Mouse (Mus musculus): ENCODE measurements around the gene Pfdn6. TPM values are rescaled to one million over a fixed set of nuclear protein-coding genes. Genes with fewer than 3 reads are reported as not detected.
A peak's percentile ranks its signal among the peaks of the same experiment; 100 is the strongest.
"Not testable (repeated sequence)": the region's sequence is repeated elsewhere in the genome, so short reads cannot be mapped to it uniquely, and the experiment has no call there.

Gene Pfdn6
- polyA plus RNA-seq, 1 experiment from 2014 or later = 184 TPM

DNA sequence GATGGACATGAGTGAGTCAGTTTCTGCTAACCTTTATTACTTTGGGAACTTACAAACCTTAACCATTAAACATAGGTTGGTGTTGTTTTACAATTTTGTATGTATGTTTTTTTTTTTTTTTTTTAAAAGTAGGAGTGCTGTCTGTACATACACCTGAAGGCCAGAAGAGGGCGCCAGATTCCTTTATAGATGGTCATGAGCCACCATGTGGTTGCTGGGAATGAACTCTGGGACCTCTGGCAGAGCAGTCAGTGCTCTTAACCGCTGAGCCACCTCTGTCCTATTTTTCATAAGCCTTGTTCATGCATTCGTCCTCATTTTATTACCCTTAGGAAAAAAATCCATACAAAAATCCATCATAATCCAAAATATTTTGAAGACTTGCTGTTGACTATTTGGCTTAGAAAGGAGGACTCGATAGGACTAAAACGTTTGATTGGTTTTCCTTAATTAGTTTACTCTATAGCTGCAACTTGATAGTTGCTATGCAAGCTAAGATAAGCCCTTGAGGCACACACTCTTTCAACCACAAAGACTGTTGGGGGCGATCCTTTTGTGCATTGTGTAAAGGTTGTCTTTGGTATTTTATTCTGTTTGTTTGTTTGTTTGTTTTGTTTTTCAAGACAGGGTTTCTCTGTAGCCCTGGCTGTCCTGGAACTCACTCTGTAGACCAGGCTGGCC, 42.9 kb downstream of the Pfdn6 start:
- Histone ChIP-seq H3K4me1 (no peaks in the 10 kb centered on the region), H3K36me3 (no peaks in the 10 kb centered on the region), H3K27ac (no peak overlapping the region), H3K4me2 (replicated peaks) (no peak overlapping the region), H3K27me3 (replicated peaks) (no peaks in the 10 kb centered on the region), H3K9me3 (no peaks in the 10 kb centered on the region), H3K9ac (no peak overlapping the region), H3K4me3 (no peak overlapping the region)
- ATAC-seq (ENCODE audit: low FRiP score, low read depth) = no peak
- 44% methylated on average over 6 of the region's 6 CpGs for WGBS

DNA sequence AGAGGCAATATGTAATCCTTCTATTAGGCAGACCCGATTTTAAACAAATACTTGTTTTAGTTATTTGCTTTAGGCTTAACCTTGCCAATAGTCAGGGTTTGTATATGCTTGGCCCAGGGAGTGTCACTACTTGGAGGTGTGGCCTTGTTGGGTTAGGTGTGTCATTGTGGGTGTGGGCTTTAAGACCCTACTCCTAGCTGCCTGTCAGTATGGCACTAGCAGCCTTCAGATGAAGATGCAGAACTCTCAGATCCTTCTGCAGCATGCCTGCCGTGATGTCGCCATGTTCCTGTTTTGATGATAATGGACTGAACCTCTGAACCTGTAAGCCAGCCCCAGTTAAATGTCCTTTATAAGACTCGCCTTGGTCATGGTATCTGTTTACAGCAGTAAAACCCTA, 47.1 kb downstream of the Pfdn6 start:
- H3K4me1 ChIP-seq; H3K9me3 ChIP-seq; H3K4me2 ChIP-seq (replicated peaks); H3K36me3 ChIP-seq; H3K4me3 ChIP-seq; H3K27me3 ChIP-seq (replicated peaks); H3K27ac ChIP-seq; ATAC-seq (ENCODE audit: low FRiP score, low read depth); H3K9ac ChIP-seq: not testable (repeated sequence)
- WGBS = 79% methylated on average over 4 of the region's 4 CpGs

DNA sequence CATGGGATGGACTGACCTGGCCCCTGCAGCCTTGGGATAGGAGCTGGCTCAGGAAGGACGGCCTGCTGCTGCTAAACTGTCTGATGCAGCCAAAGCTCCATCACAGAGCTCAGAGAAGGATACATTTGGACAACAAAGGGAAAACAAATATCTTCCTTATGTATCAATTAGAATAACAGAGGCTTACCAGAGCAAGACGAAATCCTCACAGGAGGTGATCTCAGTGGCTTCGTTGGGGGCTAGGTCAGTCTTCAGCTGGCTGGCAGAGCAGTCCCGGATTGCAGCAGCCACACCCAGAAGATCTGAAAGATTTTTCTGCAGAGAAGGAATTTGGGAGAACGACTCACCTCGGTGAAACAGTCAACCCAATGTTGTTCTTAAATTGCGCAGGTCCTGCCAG, 47.7 kb downstream of the Pfdn6 start:
- Histone ChIP-seq H3K36me3 (no peaks in the 10 kb centered on the region), H3K4me3 (no peak overlapping the region)
- WGBS = 20% methylated on average over 7 of the region's 7 CpGs

DNA sequence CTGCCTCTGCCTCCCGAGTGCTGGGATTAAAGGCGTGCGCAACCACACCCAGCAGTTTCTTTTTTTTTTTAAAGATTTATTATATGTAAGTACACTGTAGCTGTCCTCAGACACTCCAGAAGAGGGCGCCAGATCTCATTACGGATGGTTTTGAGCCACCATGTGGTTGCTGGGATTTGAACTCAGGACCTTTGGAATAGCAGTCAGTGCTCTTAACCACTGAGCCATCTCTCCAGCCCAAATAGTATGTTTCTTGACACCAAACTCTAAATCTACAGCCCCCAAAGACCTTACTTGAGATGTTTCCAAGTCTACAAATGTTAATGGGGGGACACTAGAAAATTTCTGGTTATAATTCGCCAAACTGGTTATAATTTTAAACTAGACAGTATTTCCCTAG, 48.3 kb downstream of the Pfdn6 start:
- 71% methylated on average over 6 of the region's 6 CpGs for WGBS
- H3K27ac ChIP-seq; ATAC-seq (ENCODE audit: low FRiP score, low read depth); H3K9me3 ChIP-seq; H3K27me3 ChIP-seq (replicated peaks); H3K36me3 ChIP-seq; H3K4me1 ChIP-seq; H3K4me2 ChIP-seq (replicated peaks); H3K9ac ChIP-seq; H3K4me3 ChIP-seq: not testable (repeated sequence)

More for the DNA sequence above, 47.7 kb downstream of the Pfdn6 start:
- H3K4me1 ChIP-seq = peaks cover 7% of the 10 kb centered on the region
- no peaks in the 10 kb centered on the region for H3K27me3 ChIP-seq (replicated peaks)
- no peak overlapping the region for H3K27ac ChIP-seq
- ATAC-seq (ENCODE audit: low FRiP score, low read depth) = no peak
- H3K4me2 ChIP-seq (replicated peaks) = no peak overlapping the region
- H3K9ac ChIP-seq = no peak overlapping the region
- no peaks in the 10 kb centered on the region for H3K9me3 ChIP-seq

DNA sequence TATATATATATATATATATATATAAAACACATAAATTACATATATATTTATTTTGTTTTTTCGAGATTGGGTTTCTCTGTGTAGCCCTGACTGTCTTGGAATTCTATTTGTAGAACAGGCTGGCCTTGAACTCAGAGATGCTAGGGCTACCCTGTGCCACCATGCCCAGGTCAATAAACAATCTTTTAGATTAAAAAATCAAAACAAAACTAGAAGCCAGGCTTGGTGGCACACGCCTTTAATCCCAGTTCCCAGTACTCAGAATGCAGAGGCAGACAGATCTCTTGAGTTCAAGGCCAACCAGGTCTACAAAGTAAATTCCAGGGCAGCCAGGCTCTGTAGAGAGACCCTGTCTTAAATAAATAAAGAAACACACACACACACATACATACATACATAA, 48.8 kb downstream of the Pfdn6 start:
- H3K9ac ChIP-seq = no peak overlapping the region
- no peaks in the 10 kb centered on the region for H3K9me3 ChIP-seq
- peaks cover under 1% of the 10 kb centered on the region; the same call in 1 of the 2 replicates for H3K36me3 ChIP-seq
- no peak overlapping the region for H3K4me3 ChIP-seq
- no peaks in the 10 kb centered on the region for H3K27me3 ChIP-seq (replicated peaks)
- H3K4me1 ChIP-seq = peaks cover 7% of the 10 kb centered on the region
- 59% methylated on average over 2 of the region's 2 CpGs for WGBS
- no peak overlapping the region for H3K4me2 ChIP-seq (replicated peaks)
- no peak for ATAC-seq (ENCODE audit: low FRiP score, low read depth)
- H3K27ac ChIP-seq = no peak overlapping the region

DNA sequence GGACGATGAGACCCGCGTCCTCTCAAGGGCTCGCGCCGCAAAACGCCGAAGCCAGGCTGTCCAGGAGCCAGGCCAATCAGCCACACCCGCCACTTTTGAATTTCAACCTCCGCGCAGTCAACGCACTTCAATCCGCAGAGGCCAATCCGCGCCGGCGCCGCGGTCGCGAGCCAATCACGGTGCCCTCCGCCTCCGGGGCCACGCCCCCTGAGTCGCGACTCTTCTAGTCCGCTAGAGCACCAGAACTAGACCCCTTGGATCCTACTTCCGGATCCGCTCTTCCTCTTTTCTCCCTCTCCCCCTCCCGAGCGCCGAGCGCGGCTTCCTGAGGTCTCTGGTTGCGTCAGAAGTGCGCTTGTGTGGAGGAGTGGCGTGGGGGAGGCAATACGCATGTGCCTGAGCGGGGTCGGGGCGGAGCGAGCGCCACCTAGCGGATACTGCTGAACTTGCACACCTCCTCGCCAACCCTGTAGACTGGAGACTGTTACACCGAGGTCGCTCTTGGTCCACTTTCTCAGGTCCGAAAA, 49.5 kb downstream of the Pfdn6 start, which contains the start of gene Kifc1:
Kifc1 (minus strand) TSS at position 129 of the 527 bp plus-strand sequence.
- H3K36me3 ChIP-seq = peaks cover 8% of the 10 kb centered on the region; the same call in 1 of the 2 replicates
- H3K9me3 ChIP-seq = no peaks in the 10 kb centered on the region
- H3K9ac ChIP-seq = peak within 1 kb of the TSS; percentile 59
- peak within 1 kb of the TSS; percentile 65 for H3K4me3 ChIP-seq
- H3K27ac ChIP-seq = no peak within 1 kb of the TSS
- under 1% methylated on average over 49 of the region's 49 CpGs for WGBS
- peaks cover 7% of the 10 kb centered on the region for H3K4me1 ChIP-seq
- peak; percentile 99 for ATAC-seq (ENCODE audit: low FRiP score, low read depth)
- H3K4me2 ChIP-seq (replicated peaks) = peak within 1 kb of the TSS; percentile 79
- no peaks in the 10 kb centered on the region for H3K27me3 ChIP-seq (replicated peaks)

DNA sequence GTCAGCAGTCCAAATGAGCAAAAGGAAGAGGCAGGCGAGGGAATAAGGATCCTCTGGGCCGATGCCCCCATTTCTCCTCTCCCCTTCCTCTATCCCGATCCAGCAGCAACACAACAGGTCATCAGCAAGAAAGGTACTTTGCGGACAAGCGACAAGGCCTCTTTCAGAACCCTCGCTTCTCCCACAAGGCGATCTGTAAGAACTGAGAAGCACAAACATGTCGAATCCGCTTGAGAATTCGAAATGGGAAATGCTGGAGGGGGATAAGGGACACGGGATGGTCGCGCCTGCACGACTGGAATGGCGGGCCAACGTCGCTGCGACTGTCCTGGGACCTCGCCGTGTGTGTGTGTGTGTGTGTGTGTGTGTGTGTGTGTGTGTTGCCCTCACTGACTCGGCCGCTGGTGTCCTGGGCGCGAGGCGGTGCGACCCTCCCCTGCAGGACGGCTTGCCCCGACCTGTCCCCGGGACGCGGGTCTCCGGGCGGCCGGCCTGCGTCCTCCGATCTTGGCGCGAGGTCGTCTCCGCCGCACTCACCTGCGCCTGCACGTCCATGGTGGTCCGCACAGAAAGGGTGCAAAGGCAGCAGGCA, 50.1 kb downstream of the Pfdn6 start:
- H3K27me3 ChIP-seq (replicated peaks); H3K4me1 ChIP-seq; H3K9me3 ChIP-seq; H3K27ac ChIP-seq; H3K36me3 ChIP-seq: not testable (repeated sequence)
- Histone ChIP-seq H3K4me3 (peak overlapping the region; percentile 65), H3K4me2 (replicated peaks) (peak overlapping the region; percentile 79), H3K9ac (peak overlapping the region; percentile 59)
- peak; percentile 63 for ATAC-seq (ENCODE audit: low FRiP score, low read depth)
- 1% methylated on average over 28 of the region's 44 CpGs for WGBS

Other genes starting within 250 kb of the Pfdn6 start
- 55.7 and 61.1 TPM in 2 replicates for gene March2, start 221.7 kb downstream of the Pfdn6 start, polyA plus RNA-seq (2016; fragmentation: Nextera tagmentation; extraction: Ambion mirVana)
- gene Rab11b, start 179.8 kb downstream of the Pfdn6 start, polyA plus RNA-seq (2016; fragmentation: Nextera tagmentation; extraction: Ambion mirVana) = 412 and 463 TPM in 2 replicates
- 17.7 TPM in 2 replicates for gene Angptl4, start 158.5 kb downstream of the Pfdn6 start, polyA plus RNA-seq (2016; fragmentation: Nextera tagmentation; extraction: Ambion mirVana)
- 31.5 and 32.3 TPM in 2 replicates for gene Kank3, start 129.8 kb downstream of the Pfdn6 start, polyA plus RNA-seq (2016; fragmentation: Nextera tagmentation; extraction: Ambion mirVana)
- gene Rps28, start 115.8 kb downstream of the Pfdn6 start, polyA plus RNA-seq (2016; fragmentation: Nextera tagmentation; extraction: Ambion mirVana) = 672 and 679 TPM in 2 replicates
- gene Ndufa7, start 115.8 kb downstream of the Pfdn6 start, polyA plus RNA-seq (2016; fragmentation: Nextera tagmentation; extraction: Ambion mirVana) = 458 and 461 TPM in 2 replicates
- gene Cd320, start 97.3 kb downstream of the Pfdn6 start, polyA plus RNA-seq (2016; fragmentation: Nextera tagmentation; extraction: Ambion mirVana) = 59.3 and 61.8 TPM in 2 replicates
- gene Gm7029, start 66.5 kb downstream of the Pfdn6 start, polyA plus RNA-seq (2016; fragmentation: Nextera tagmentation; extraction: Ambion mirVana) = not detected in 2 replicates
- 2.6 and 4.1 TPM in 2 replicates for gene Kifc1, start 49.7 kb downstream of the Pfdn6 start, polyA plus RNA-seq (2016; fragmentation: Nextera tagmentation; extraction: Ambion mirVana)
- gene Platr17, start 35.2 kb downstream of the Pfdn6 start, polyA plus RNA-seq (2016; fragmentation: Nextera tagmentation; extraction: Ambion mirVana) = not detected in 2 replicates
- gene Daxx, start 30.9 kb downstream of the Pfdn6 start, polyA plus RNA-seq (2016; fragmentation: Nextera tagmentation; extraction: Ambion mirVana) = 60.3 and 62.1 TPM in 2 replicates
- gene Tapbp, start 24.4 kb downstream of the Pfdn6 start, polyA plus RNA-seq (2016; fragmentation: Nextera tagmentation; extraction: Ambion mirVana) = 23.6 and 23.9 TPM in 2 replicates
- gene Zbtb22, start 24.4 kb downstream of the Pfdn6 start, polyA plus RNA-seq (2016; fragmentation: Nextera tagmentation; extraction: Ambion mirVana) = 21.9 and 24.1 TPM in 2 replicates
- 64.3 and 68.1 TPM in 2 replicates for gene Rgl2, start 10.8 kb downstream of the Pfdn6 start, polyA plus RNA-seq (2016; fragmentation: Nextera tagmentation; extraction: Ambion mirVana)
- 38.4 and 39.7 TPM in 2 replicates for gene Wdr46, start 317 bp upstream of the Pfdn6 start, polyA plus RNA-seq (2016; fragmentation: Nextera tagmentation; extraction: Ambion mirVana)
- 7.9 and 8.3 TPM in 2 replicates for gene B3galt4, start 11.1 kb upstream of the Pfdn6 start, polyA plus RNA-seq (2016; fragmentation: Nextera tagmentation; extraction: Ambion mirVana)
- gene Vps52, start 15.5 kb upstream of the Pfdn6 start, polyA plus RNA-seq (2016; fragmentation: Nextera tagmentation; extraction: Ambion mirVana) = 66.0 and 66.5 TPM in 2 replicates
- gene Rps18, start 15.7 kb upstream of the Pfdn6 start, polyA plus RNA-seq (2016; fragmentation: Nextera tagmentation; extraction: Ambion mirVana) = 914 and 923 TPM in 2 replicates
- 15.2 and 16.8 TPM in 2 replicates for gene H2-K1, start 60.0 kb upstream of the Pfdn6 start, polyA plus RNA-seq (2016; fragmentation: Nextera tagmentation; extraction: Ambion mirVana)
- 25.9 and 30.7 TPM in 2 replicates for gene Ring1, start 84.3 kb upstream of the Pfdn6 start, polyA plus RNA-seq (2016; fragmentation: Nextera tagmentation; extraction: Ambion mirVana)
- 61.3 and 70.6 TPM in 2 replicates for gene H2-Ke6, start 87.7 kb upstream of the Pfdn6 start, polyA plus RNA-seq (2016; fragmentation: Nextera tagmentation; extraction: Ambion mirVana)
- gene Slc39a7, start 91.3 kb upstream of the Pfdn6 start, polyA plus RNA-seq (2016; fragmentation: Nextera tagmentation; extraction: Ambion mirVana) = 172 and 173 TPM in 2 replicates
- 65.2 and 69.1 TPM in 2 replicates for gene Rxrb, start 91.5 kb upstream of the Pfdn6 start, polyA plus RNA-seq (2016; fragmentation: Nextera tagmentation; extraction: Ambion mirVana)
- gene Col11a2, start 99.1 kb upstream of the Pfdn6 start, polyA plus RNA-seq (2016; fragmentation: Nextera tagmentation; extraction: Ambion mirVana) = 5.7 and 6.3 TPM in 2 replicates
- gene H2-Oa, start 152.0 kb upstream of the Pfdn6 start, polyA plus RNA-seq (2016; fragmentation: Nextera tagmentation; extraction: Ambion mirVana) = 0.44 and 0.50 TPM in 2 replicates
- gene H2-DMa, start 179.2 kb upstream of the Pfdn6 start, polyA plus RNA-seq (2016; fragmentation: Nextera tagmentation; extraction: Ambion mirVana) = 12.3 and 15.0 TPM in 2 replicates
- gene Brd2, start 182.3 kb upstream of the Pfdn6 start, polyA plus RNA-seq (2016; fragmentation: Nextera tagmentation; extraction: Ambion mirVana) = 135 and 141 TPM in 2 replicates
- gene H2-DMb2, start 203.0 kb upstream of the Pfdn6 start, polyA plus RNA-seq (2016; fragmentation: Nextera tagmentation; extraction: Ambion mirVana) = 0.17 and 0.23 TPM in 2 replicates
- 0.23 and 0.47 TPM in 2 replicates for gene H2-DMb1, start 212.7 kb upstream of the Pfdn6 start, polyA plus RNA-seq (2016; fragmentation: Nextera tagmentation; extraction: Ambion mirVana)
- gene Tap1, start 247.2 kb upstream of the Pfdn6 start, polyA plus RNA-seq (2016; fragmentation: Nextera tagmentation; extraction: Ambion mirVana) = 1.3 and 1.9 TPM in 2 replicates
- 0.57 and 1.0 TPM in 2 replicates for gene Psmb9, start 247.4 kb upstream of the Pfdn6 start, polyA plus RNA-seq (2016; fragmentation: Nextera tagmentation; extraction: Ambion mirVana)

Measured in neural tube, embryonic 12.5 days (tissue).